Mouse (Mus musculus) limb, embryonic 12.5 days (tissue): ENCODE measurements around the gene Nbl1. TPM values are rescaled to one million over a fixed set of nuclear protein-coding genes. Genes with fewer than 3 reads are reported as not detected.

Experiments
- polyA plus RNA-seq: library from polyadenylated mRNA; unstranded; fragments of >200 nt; fragmentation: Nextera tagmentation; extraction: Ambion mirVana; gene quantifications from 2 replicates; pipeline ENCODE4 v1.2.1, GENCODE M21; 2016

The Nbl1 gene
- polyA plus RNA-seq, 1 experiment from 2014 or later: 141 TPM

Other genes starting within 250 kb of the Nbl1 start
- not detected in 2 replicates for gene Pla2g5, start 229.5 kb downstream of the Nbl1 start, polyA plus RNA-seq
- gene Gm13030, start 219.0 kb downstream of the Nbl1 start, polyA plus RNA-seq: not detected in 2 replicates
- not detected in 2 replicates for gene Pla2g2e, start 215.1 kb downstream of the Nbl1 start, polyA plus RNA-seq
- 3.2 and 4.4 TPM in 2 replicates for gene Otud3, start 179.0 kb downstream of the Nbl1 start, polyA plus RNA-seq
- not detected in 2 replicates for gene Rnf186, start 125.9 kb downstream of the Nbl1 start, polyA plus RNA-seq
- gene Tmco4, start 120.1 kb downstream of the Nbl1 start, polyA plus RNA-seq: 2.0 and 2.7 TPM in 2 replicates
- 0.50 and 0.60 TPM in 2 replicates for gene Htr6, start 17.4 kb downstream of the Nbl1 start, polyA plus RNA-seq
- gene Minos1, start 38.1 kb upstream of the Nbl1 start, polyA plus RNA-seq: 476 and 492 TPM in 2 replicates
- 386 and 390 TPM in 2 replicates for gene Capzb, start 99.9 kb upstream of the Nbl1 start, polyA plus RNA-seq
- 15.3 and 16.1 TPM in 2 replicates for gene Pqlc2, start 217.7 kb upstream of the Nbl1 start, polyA plus RNA-seq
- 146 and 150 TPM in 2 replicates for gene Akr7a5, start 217.8 kb upstream of the Nbl1 start, polyA plus RNA-seq